Mouse (Mus musculus) gastrocnemius, adult 18-20 months (tissue): ENCODE data around the gene Efna4. TPM values are rescaled to one million over a fixed set of nuclear protein-coding genes. Genes with fewer than 3 reads are reported as not detected.

ENCODE experiments used
- DNase-seq: peaks from one replicate; pipeline ENCODE4 v3.0.0; 2021; ENCODE audit warnings: low spot score
- total RNA-seq, 2 experiments: library from RNA; stranded (reverse); gene quantifications; 2 replicates each; pipeline ENCODE4 v1.2.3; 2021

The Efna4 gene
- total RNA-seq, 2 experiments from 2014 or later: not detected

- no peak for DNase-seq
These were observed 26.8 kb upstream of the Efna4 start for GRCm38 (mm10) chr3:89364631-89365030.

GRCm38 (mm10) chr3:89361675-89362074 is 23.8 kb upstream of the Efna4 start, which contains the start of gene Dcst2:
Gene Dcst2 (plus strand): TSS chr3:89361975.
- DNase-seq: no peak

- DNase-seq: no peak
These were observed 22.4 kb upstream of the Efna4 start for GRCm38 (mm10) chr3:89360237-89360636.

- no peak for DNase-seq
These were observed 21.8 kb upstream of the Efna4 start for GRCm38 (mm10) chr3:89359630-89360029.

- DNase-seq: no peak
These were observed 18.2 kb upstream of the Efna4 start for GRCm38 (mm10) chr3:89356029-89356428.

GRCm38 (mm10) chr3:89355512-89355902 is 17.7 kb upstream of the Efna4 start:
- no peak for DNase-seq

- peak; percentile 83 for DNase-seq
These were observed 17.1 kb upstream of the Efna4 start for GRCm38 (mm10) chr3:89354816-89355511.

- DNase-seq: no peak
These were observed 13.4 kb upstream of the Efna4 start for GRCm38 (mm10) chr3:89351271-89351670.

GRCm38 (mm10) chr3:89349869-89350501 is 12.2 kb upstream of the Efna4 start, which contains the start of gene Adam15:
Gene Adam15 (minus strand): TSS chr3:89349996.
- DNase-seq: peak; percentile 87

GRCm38 (mm10) chr3:89348911-89349868 is 11.4 kb upstream of the Efna4 start:
- peak; percentile 60 for DNase-seq

GRCm38 (mm10) chr3:89347916-89348315 is 10.1 kb upstream of the Efna4 start:
- DNase-seq: no peak

GRCm38 (mm10) chr3:89346815-89347540 is 9.2 kb upstream of the Efna4 start:
- DNase-seq: no peak

- no peak for DNase-seq
These were observed 5.5 kb upstream of the Efna4 start for GRCm38 (mm10) chr3:89343279-89343678.

- DNase-seq: no peak
These were observed 4.0 kb upstream of the Efna4 start for GRCm38 (mm10) chr3:89341794-89342193.

- peak; percentile 76 for DNase-seq
These were observed 2.6 kb upstream of the Efna4 start for GRCm38 (mm10) chr3:89340465-89340864.

GRCm38 (mm10) chr3:89339416-89339815 is 1.6 kb upstream of the Efna4 start:
- DNase-seq: peak; percentile 58

- DNase-seq: no peak
These were observed 637 bp downstream of the Efna4 start for GRCm38 (mm10) chr3:89337062-89337720.

GRCm38 (mm10) chr3:89336529-89336928 is 1.3 kb downstream of the Efna4 start:
- no peak for DNase-seq

- no peak for DNase-seq
These were observed 4.8 kb downstream of the Efna4 start for GRCm38 (mm10) chr3:89333053-89333452.

GRCm38 (mm10) chr3:89332476-89332875 is 5.4 kb downstream of the Efna4 start:
- DNase-seq: no peak

- DNase-seq: no peak
These were observed 5.8 kb downstream of the Efna4 start for GRCm38 (mm10) chr3:89332013-89332412.
